19 mouse cellular contexts compared by ENCODE assay signal in genomic region chr7:73630790-73631189, GRCm38 (mm10).
DNase-seq lines count a peak whose midpoint lies in the region; ATAC-seq lines count a peak whose summit lies in the region.
"Had no signal": no experiment of that assay in that cellular context is flagged by ENCODE, and none has a peak within 500 bp of the region (broad histone marks: within the 10 kb centered on the region; RNA-seq: fewer than 3 reads in every experiment).

No protein-coding gene starts in this region.

- no peaks in the 10 kb centered on the region for H3K27me3 ChIP-seq in embryonic facial prominence, embryonic 14.5 days (replicated peaks; ENCODE audit: control insufficient read depth, insufficient read depth, low read length)
- H3K27me3 ChIP-seq in hindbrain, embryonic 11.5 days (ENCODE audit: control insufficient read depth, insufficient read depth, low read length), result peaks cover 6% of the 10 kb centered on the region; the same call in 1 of the 2 replicates
- no peaks in the 10 kb centered on the region for H3K27me3 ChIP-seq in midbrain, embryonic 15.5 days (replicated peaks)
- no peaks in the 10 kb centered on the region for H3K27me3 ChIP-seq in intestine, embryonic 15.5 days (replicated peaks)
- H3K27me3 ChIP-seq: embryonic facial prominence, embryonic 13.5 days; liver, embryonic 13.5 days had no signal

- no peak overlapping the region for H3K4me3 ChIP-seq in embryonic facial prominence, embryonic 14.5 days (ENCODE audit: low read depth, low read length)
- no peak overlapping the region for H3K4me3 ChIP-seq in hindbrain, embryonic 11.5 days (ENCODE audit: low read depth, low read length)
- no peak overlapping the region for H3K4me3 ChIP-seq in midbrain, embryonic 15.5 days
- H3K4me3 ChIP-seq in intestine, embryonic 15.5 days (replicated peaks), result no peak overlapping the region
- H3K4me3 ChIP-seq: embryonic facial prominence, embryonic 13.5 days; limb, embryonic 10.5 days; liver, embryonic 13.5 days had no signal

- H3K9ac ChIP-seq in embryonic facial prominence, embryonic 14.5 days (ENCODE audit: low read depth, low read length), result no peak overlapping the region
- H3K9ac ChIP-seq in hindbrain, embryonic 11.5 days (ENCODE audit: low read depth, low read length), result no peak overlapping the region
- no peak overlapping the region for H3K9ac ChIP-seq in midbrain, embryonic 15.5 days
- no peak overlapping the region for H3K9ac ChIP-seq in intestine, embryonic 15.5 days
- H3K9ac ChIP-seq: embryonic facial prominence, embryonic 13.5 days; liver, embryonic 13.5 days had no signal

- H3K9me3 ChIP-seq in embryonic facial prominence, embryonic 14.5 days (ENCODE audit: control insufficient read depth, low read length), result no peaks in the 10 kb centered on the region
- H3K9me3 ChIP-seq in hindbrain, embryonic 11.5 days (ENCODE audit: control insufficient read depth, low read length), result no peaks in the 10 kb centered on the region
- H3K9me3 ChIP-seq in midbrain, embryonic 15.5 days, result no peaks in the 10 kb centered on the region
- no peaks in the 10 kb centered on the region for H3K9me3 ChIP-seq in intestine, embryonic 15.5 days
- H3K9me3 ChIP-seq: embryonic facial prominence, embryonic 13.5 days; limb, embryonic 10.5 days; liver, embryonic 13.5 days had no signal

- H3K27ac ChIP-seq in embryonic facial prominence, embryonic 14.5 days (replicated peaks; ENCODE audit: low read depth, low read length), result no peak overlapping the region
- no peak overlapping the region for H3K27ac ChIP-seq in hindbrain, embryonic 11.5 days (ENCODE audit: low read depth, low read length)
- no peak overlapping the region for H3K27ac ChIP-seq in midbrain, embryonic 15.5 days
- H3K27ac ChIP-seq in intestine, embryonic 15.5 days, result no peak overlapping the region
- H3K27ac ChIP-seq: embryonic facial prominence, embryonic 13.5 days; limb, embryonic 10.5 days; liver, embryonic 13.5 days had no signal

- no peaks in the 10 kb centered on the region for H3K36me3 ChIP-seq in embryonic facial prominence, embryonic 14.5 days (ENCODE audit: control insufficient read depth, insufficient read depth, low read length)
- no peaks in the 10 kb centered on the region for H3K36me3 ChIP-seq in hindbrain, embryonic 11.5 days (ENCODE audit: control insufficient read depth, insufficient read depth, low read length)
- H3K36me3 ChIP-seq in midbrain, embryonic 15.5 days (replicated peaks), result no peaks in the 10 kb centered on the region
- H3K36me3 ChIP-seq in intestine, embryonic 15.5 days, result no peaks in the 10 kb centered on the region
- H3K36me3 ChIP-seq: embryonic facial prominence, embryonic 13.5 days; limb, embryonic 10.5 days; liver, embryonic 13.5 days had no signal

- peak; percentile 54 for DNase-seq in embryo, embryonic 10 days (ENCODE audit: low spot score)
- DNase-seq in embryonic facial prominence, embryonic 14.5 days (ENCODE audit: low spot score), result peak; percentile 67
- peak; percentile 68 for DNase-seq in hindbrain, embryonic 11.5 days (ENCODE audit: low spot score)
- DNase-seq in gastrocnemius, adult 18-20 months (ENCODE audit: low spot score), result no peak
- DNase-seq in kidney, postnatal 25 days, result no peak
- DNase-seq: cerebellum, adult 11-12 months; heart, postnatal 10 days; kidney, postnatal 36 days; layer of hippocampus, postnatal 36 days; liver, embryonic 13.5 days; thymus, adult 2 months had no signal

- WGBS in embryonic facial prominence, embryonic 14.5 days, result 52% methylated on average over 7 of the region's 7 CpGs
- WGBS in hindbrain, embryonic 11.5 days, result 30% methylated on average over 7 of the region's 7 CpGs
- 9% methylated on average over 7 of the region's 7 CpGs for WGBS in midbrain, embryonic 15.5 days
- WGBS in intestine, embryonic 15.5 days, result 74% methylated on average over 7 of the region's 7 CpGs

- ATAC-seq in embryonic facial prominence, embryonic 14.5 days (ENCODE audit: low read depth), result peak; percentile 34; the same call in 1 of the 2 replicates
- ATAC-seq in hindbrain, embryonic 11.5 days (ENCODE audit: low FRiP score), result peak; percentile 68
- ATAC-seq in midbrain, embryonic 15.5 days (replicated peaks), result peak; percentile 48; the same call in 1 of the 2 replicates
- no peak for ATAC-seq in intestine, embryonic 15.5 days
- ATAC-seq: activated CD4-positive, CD25-positive, alpha-beta regulatory T cell, adult 4 months; CD4-positive, CD25-positive, alpha-beta regulatory T cell, adult 4 months; intestine, embryonic 16.5 days; lung, postnatal 0 days had no signal

- H3K4me1 ChIP-seq in embryonic facial prominence, embryonic 14.5 days (ENCODE audit: control insufficient read depth, insufficient read depth, low read length), result no peaks in the 10 kb centered on the region
- peaks cover 2% of the 10 kb centered on the region; the same call in 1 of the 2 replicates for H3K4me1 ChIP-seq in hindbrain, embryonic 11.5 days (replicated peaks; ENCODE audit: control insufficient read depth, insufficient read depth, low read length)
- H3K4me1 ChIP-seq in midbrain, embryonic 15.5 days, result peaks cover 4% of the 10 kb centered on the region
- 0 out of 2 replicates have a peak, but pooled peaks cover 2% of the 10 kb centered on the region for H3K4me1 ChIP-seq in intestine, embryonic 15.5 days (replicated peaks)

- no peak overlapping the region for H3K4me2 ChIP-seq in embryonic facial prominence, embryonic 14.5 days (ENCODE audit: low read depth, low read length)
- H3K4me2 ChIP-seq in hindbrain, embryonic 11.5 days (replicated peaks; ENCODE audit: low read depth, low read length), result no peak overlapping the region
- H3K4me2 ChIP-seq in midbrain, embryonic 15.5 days, result no peak overlapping the region
- H3K4me2 ChIP-seq in intestine, embryonic 15.5 days (replicated peaks), result no peak overlapping the region
- H3K4me2 ChIP-seq: embryonic facial prominence, embryonic 13.5 days; liver, embryonic 13.5 days had no signal

Comparison
In these comparisons a context has a peak if more than half of its experiments do, and no peak if none do; other contexts are left out.
1. DNase-seq: peak in embryo, embryonic 10 days (single experiment), embryonic facial prominence, embryonic 14.5 days (single experiment) and hindbrain, embryonic 11.5 days (single experiment); none in gastrocnemius, adult 18-20 months (single experiment) and kidney, postnatal 25 days (0 of 2).